Mouse (Mus musculus) ES-Bruce4 (cell line): ENCODE results near the gene Ostc.

Experiments
- CTCF ChIP-seq: IDR thresholded peaks from one replicate; pipeline ENCODE4 v1.8.1; 2011; ENCODE audit warnings: low read depth, low read length
- EP300 ChIP-seq: IDR thresholded peaks from 2 replicates; pipeline ENCODE4 v1.6.1; 2011; ENCODE audit warnings: low read depth, low read length; ENCODE audit not compliant: insufficient read depth
- POLR2A ChIP-seq: IDR thresholded peaks from one replicate; pipeline ENCODE4 v1.8.1; 2011; ENCODE audit warnings: low read length; ENCODE audit not compliant: insufficient read depth

- TF ChIP-seq CTCF (no peak), EP300 (no peak), POLR2A (no peak)
These were observed 20.4 kb upstream of the Ostc start for GRCm38 (mm10) chr3:130729472-130730188.
